Mouse (Mus musculus): ENCODE measurements around the gene B3gnt3. TPM values are rescaled to one million over a fixed set of nuclear protein-coding genes. Genes with fewer than 3 reads are reported as not detected.
A peak's percentile ranks its signal among the peaks of the same experiment; 100 is the strongest.
"Not testable (repeated sequence)": the region's sequence is repeated elsewhere in the genome, so short reads cannot be mapped to it uniquely, and the experiment has no call there.

The B3gnt3 gene
- total RNA-seq (2012; rRNA removed): 1.1 and 1.3 TPM in 2 replicates

DNA sequence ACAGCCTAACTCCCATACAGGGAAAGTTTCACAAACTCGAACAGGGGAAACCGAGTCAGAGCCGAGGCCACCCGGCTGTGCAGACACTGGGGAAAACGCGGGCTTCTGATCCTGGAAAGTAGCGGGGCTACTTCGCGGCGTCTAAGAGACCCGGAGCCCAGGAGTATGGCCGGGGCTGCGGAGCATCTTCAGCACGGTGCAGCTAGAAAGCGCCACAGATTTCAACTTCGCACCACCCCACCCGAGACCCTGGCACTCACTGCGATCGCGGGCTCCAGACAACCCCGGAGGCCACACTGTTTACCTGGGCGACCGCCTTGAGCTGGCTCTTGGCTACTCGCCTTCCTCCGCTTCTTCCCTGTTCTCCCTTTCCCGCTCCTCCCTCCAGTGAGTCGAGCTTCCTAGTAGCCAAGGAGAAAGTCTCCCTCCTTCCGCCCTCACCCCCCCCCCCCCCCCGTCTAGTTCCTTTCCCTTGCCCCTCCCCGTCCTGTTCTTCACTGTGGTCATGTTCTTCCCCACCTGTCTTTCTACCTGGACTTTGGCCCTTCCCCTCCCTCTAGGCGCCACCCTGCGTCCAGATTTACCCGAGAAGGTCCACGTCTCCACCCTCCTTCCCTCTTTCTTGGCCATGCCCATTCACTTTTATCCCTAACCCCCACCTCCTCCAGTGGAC is at the start of gene B3gnt3:
B3gnt3 (minus strand) TSS at position 376 of the 673 bp plus-strand sequence.
- TF ChIP-seq MAFK (IDR thresholded peaks at IDR 0.05; ENCODE audit: insufficient read depth, low read depth, low read length) (no peak), CHD2 (IDR thresholded peaks at IDR 0.05; ENCODE audit: low read depth, low read length) (no peak), ZC3H11A (IDR thresholded peaks at IDR 0.05; ENCODE audit: borderline replicate concordance, low read depth, low read length) (no peak), ZNF384 (IDR thresholded peaks at IDR 0.05; ENCODE audit: low read depth, low read length) (no peak), HCFC1 (IDR thresholded peaks at IDR 0.05; ENCODE audit: borderline replicate concordance, insufficient read depth, low read length) (no peak)

GRCm38 (mm10) chr8:71749321-71750075 is 47.9 kb upstream of the B3gnt3 start:
- in situ Hi-C loops (cut with MboI; ENCODE audit: low sequenced_read_pairs in 2 of 2, unreplicated experiment in 2 of 2): loop anchor here (5.0 to 25.0 kb wide), 2 partner anchors 113 to 462 kb away; no protein-coding TSS in a partner anchor
- not testable (repeated sequence) for H3K27ac ChIP-seq (ENCODE audit: insufficient read depth, low read depth, low read length, poor library complexity, severe bottlenecking); H3K36me3 ChIP-seq (ENCODE audit: control insufficient read depth, insufficient read depth, low read length, poor library complexity, severe bottlenecking); H3K9me3 ChIP-seq (ENCODE audit: control insufficient read depth, insufficient read depth, low read depth, low read length); H3K4me1 ChIP-seq (ENCODE audit: control insufficient read depth in 2 of 2, insufficient read depth in 2 of 2, low read length in 2 of 2, poor library complexity in 1 of 2); DNase-seq (ENCODE audit: low read depth, low spot score); H3K4me3 ChIP-seq (ENCODE audit: insufficient read depth in 1 of 2, low read depth in 1 of 2, low read length in 2 of 2, poor library complexity in 1 of 2, severe bottlenecking in 1 of 2); H3K9ac ChIP-seq (ENCODE audit: insufficient read depth, low read depth, low read length, poor library complexity, severe bottlenecking)

More for the DNA sequence above, at the start of gene B3gnt3:
- Histone ChIP-seq H3K36me3 (ENCODE audit: control insufficient read depth, insufficient read depth, low read length, poor library complexity, severe bottlenecking) (no peaks in the 10 kb centered on the region), H3K9me3 (ENCODE audit: control insufficient read depth, insufficient read depth, low read depth, low read length) (no peaks in the 10 kb centered on the region), H3K4me1 (ENCODE audit: control insufficient read depth in 2 of 2, insufficient read depth in 2 of 2, low read length in 2 of 2, poor library complexity in 1 of 2) (peaks cover 2 to 16% of the 10 kb centered on the region in 2 experiments), H3K4me3 (ENCODE audit: insufficient read depth in 1 of 2, low read depth in 1 of 2, low read length in 2 of 2, poor library complexity in 1 of 2, severe bottlenecking in 1 of 2) (peak within 1 kb of the TSS in 1 of 2 experiments; percentile 28; a peak in 3 of 4 replicates), H3K9ac (ENCODE audit: insufficient read depth, low read depth, low read length, poor library complexity, severe bottlenecking) (no peak within 1 kb of the TSS), H3K27ac (ENCODE audit: insufficient read depth, low read depth, low read length, poor library complexity, severe bottlenecking) (no peak within 1 kb of the TSS)
- no peak for DNase-seq (ENCODE audit: low read depth, low spot score)
- in situ Hi-C loops (cut with MboI; ENCODE audit: low sequenced_read_pairs in 2 of 2, unreplicated experiment in 2 of 2): no loop called here

- peaks cover 5 to 12% of the 10 kb centered on the region in 2 experiments for H3K4me1 ChIP-seq (ENCODE audit: control insufficient read depth in 2 of 2, insufficient read depth in 2 of 2, low read length in 2 of 2, poor library complexity in 1 of 2)
- not testable (repeated sequence) for H3K9me3 ChIP-seq (ENCODE audit: control insufficient read depth, insufficient read depth, low read depth, low read length); H3K9ac ChIP-seq (ENCODE audit: insufficient read depth, low read depth, low read length, poor library complexity, severe bottlenecking); DNase-seq (ENCODE audit: low read depth, low spot score); H3K36me3 ChIP-seq (ENCODE audit: control insufficient read depth, insufficient read depth, low read length, poor library complexity, severe bottlenecking); H3K4me3 ChIP-seq (ENCODE audit: insufficient read depth in 1 of 2, low read depth in 1 of 2, low read length in 2 of 2, poor library complexity in 1 of 2, severe bottlenecking in 1 of 2); H3K27ac ChIP-seq (ENCODE audit: insufficient read depth, low read depth, low read length, poor library complexity, severe bottlenecking)
- in situ Hi-C loops (cut with MboI; ENCODE audit: low sequenced_read_pairs in 2 of 2, unreplicated experiment in 2 of 2): loop anchor here (5.0 kb wide), 1 partner anchor 460 kb away; no protein-coding TSS in a partner anchor
Measured at GRCm38 (mm10) chr8:71747082-71747481, 45.5 kb upstream of the B3gnt3 start.

GRCm38 (mm10) chr8:71745322-71745721 is 43.7 kb upstream of the B3gnt3 start:
- Histone ChIP-seq H3K27ac (ENCODE audit: insufficient read depth, low read depth, low read length, poor library complexity, severe bottlenecking) (peak overlapping the region; percentile 93), H3K9ac (ENCODE audit: insufficient read depth, low read depth, low read length, poor library complexity, severe bottlenecking) (peak overlapping the region; percentile 30; the same call in 1 of the 2 replicates), H3K9me3 (ENCODE audit: control insufficient read depth, insufficient read depth, low read depth, low read length) (no peaks in the 10 kb centered on the region), H3K36me3 (ENCODE audit: control insufficient read depth, insufficient read depth, low read length, poor library complexity, severe bottlenecking) (peaks cover 7% of the 10 kb centered on the region), H3K4me1 (ENCODE audit: control insufficient read depth in 2 of 2, insufficient read depth in 2 of 2, low read length in 2 of 2, poor library complexity in 1 of 2) (peaks cover 5 to 12% of the 10 kb centered on the region in 2 experiments), H3K4me3 (ENCODE audit: insufficient read depth in 1 of 2, low read depth in 1 of 2, low read length in 2 of 2, poor library complexity in 1 of 2, severe bottlenecking in 1 of 2) (no peak overlapping the region)
- in situ Hi-C loops (cut with MboI; ENCODE audit: low sequenced_read_pairs in 2 of 2, unreplicated experiment in 2 of 2): loop anchor here (5.0 kb wide), 1 partner anchor 458 kb away; no protein-coding TSS in a partner anchor
- TF ChIP-seq MAFK (IDR thresholded peaks at IDR 0.05; ENCODE audit: insufficient read depth, low read depth, low read length): peak; percentile 66
- no peak for TF ChIP-seq ZNF384 (IDR thresholded peaks at IDR 0.05; ENCODE audit: low read depth, low read length)
- no peak for DNase-seq (ENCODE audit: low read depth, low spot score)

DNA sequence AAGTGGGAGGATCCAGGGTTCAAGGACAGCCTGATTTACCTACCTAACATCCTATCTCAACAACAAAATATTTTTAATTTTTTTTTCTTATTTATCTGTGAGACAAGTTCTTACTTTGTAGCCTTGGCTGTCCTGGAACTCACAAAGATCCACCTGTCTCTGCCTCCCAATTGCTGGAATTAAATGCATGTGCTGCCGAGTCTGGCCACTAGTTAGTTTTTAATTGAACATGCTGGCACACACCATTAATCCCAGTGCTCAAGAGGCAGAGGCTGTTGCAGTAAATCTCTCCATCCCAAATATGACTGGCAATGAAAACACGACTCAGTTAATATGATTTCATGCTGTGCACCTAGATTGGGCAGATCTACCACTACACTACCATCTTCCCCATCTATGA is 41.2 kb upstream of the B3gnt3 start:
- Histone ChIP-seq H3K27ac (ENCODE audit: insufficient read depth, low read depth, low read length, poor library complexity, severe bottlenecking) (no peak overlapping the region), H3K9ac (ENCODE audit: insufficient read depth, low read depth, low read length, poor library complexity, severe bottlenecking) (no peak overlapping the region), H3K36me3 (ENCODE audit: control insufficient read depth, insufficient read depth, low read length, poor library complexity, severe bottlenecking) (peaks cover 7% of the 10 kb centered on the region), H3K4me3 (ENCODE audit: insufficient read depth in 1 of 2, low read depth in 1 of 2, low read length in 2 of 2, poor library complexity in 1 of 2, severe bottlenecking in 1 of 2) (peak overlapping the region in 1 of 2 experiments; percentile 73; a peak in 2 of 4 replicates), H3K9me3 (ENCODE audit: control insufficient read depth, insufficient read depth, low read depth, low read length) (no peaks in the 10 kb centered on the region), H3K4me1 (ENCODE audit: control insufficient read depth in 2 of 2, insufficient read depth in 2 of 2, low read length in 2 of 2, poor library complexity in 1 of 2) (peaks cover 5 to 12% of the 10 kb centered on the region in 2 experiments)
- no peak for TF ChIP-seq HCFC1 (IDR thresholded peaks at IDR 0.05; ENCODE audit: borderline replicate concordance, insufficient read depth, low read length)
- in situ Hi-C loops (cut with MboI; ENCODE audit: low sequenced_read_pairs in 2 of 2, unreplicated experiment in 2 of 2): loop anchor here in 1 of 2 experiments (5.0 kb wide), 1 partner anchor 475 kb away; no protein-coding TSS in a partner anchor
- no peak for DNase-seq (ENCODE audit: low read depth, low spot score)

All from ES-E14 (cell line).